Mouse (Mus musculus): Measurements from ENCODE around the gene Gm10134.

DNA sequence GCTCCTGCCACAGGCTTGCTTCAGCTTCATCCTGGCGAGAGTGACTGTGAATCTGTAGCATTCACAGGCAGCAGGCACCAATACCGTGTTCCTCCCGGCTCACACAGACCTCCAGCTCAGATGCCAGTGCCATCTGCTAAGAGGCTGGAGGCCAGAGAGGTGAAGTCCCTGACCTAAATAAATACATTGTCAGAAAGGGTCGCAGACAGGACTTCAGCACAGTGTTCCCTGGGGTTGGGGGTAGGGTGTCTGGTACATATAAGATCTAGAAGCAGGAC is 29.3 kb downstream of the Gm10134 start:
- TF ChIP-seq EP300 (IDR thresholded peaks at IDR 0.05; ENCODE audit: low read depth) (no peak), CTCF (IDR thresholded peaks at IDR 0.05; ENCODE audit: low read depth) (no peak)
